Mouse (Mus musculus) hindbrain, embryonic 11.5 days (tissue): Measurements from ENCODE around the gene Tnfrsf18. TPM values are rescaled to one million over a fixed set of nuclear protein-coding genes. Genes with fewer than 3 reads are reported as not detected.

Experiments used
- ATAC-seq: fragments of 200-750 bp; cut with Nextera tagmentation; 2 replicates; pipeline ENCODE4 v1.8.0; 2017; ENCODE audit warnings: mild to moderate bottlenecking, moderate TSS enrichment, moderate library complexity; ENCODE audit not compliant: low FRiP score
- DNase-seq: peaks from one replicate; pipeline ENCODE4 v3.0.0-alpha.2; 2015; ENCODE audit warnings: low spot score
- H3K27ac ChIP-seq: fragments of 300-500 bp; sonication (generic); 2 replicates; pipeline ENCODE4 v1.5.1; 2014; ENCODE audit warnings: mild to moderate bottlenecking, low read depth, low read length
- H3K27me3 ChIP-seq: fragments of 300-500 bp; sonication (generic); 2 replicates; pipeline ENCODE4 v1.6.1; 2014; ENCODE audit warnings: mild to moderate bottlenecking, low read length, moderate library complexity, mixed read lengths; ENCODE audit not compliant: control insufficient read depth, insufficient read depth
- H3K36me3 ChIP-seq: fragments of 300-500 bp; sonication (generic); 2 replicates; pipeline ENCODE4 v1.6.1; 2014; ENCODE audit warnings: mild to moderate bottlenecking, low read length, moderate library complexity, mixed read lengths; ENCODE audit not compliant: control insufficient read depth, insufficient read depth
- H3K4me1 ChIP-seq: fragments of 300-500 bp; sonication (generic); replicated peaks from 2 replicates; pipeline ENCODE4 v1.6.1; 2014; ENCODE audit warnings: low read length, mixed read lengths; ENCODE audit not compliant: control insufficient read depth, insufficient read depth
- H3K4me2 ChIP-seq: fragments of 300-500 bp; sonication (generic); replicated peaks from 2 replicates; pipeline ENCODE4 v1.6.1; 2014; ENCODE audit warnings: mild to moderate bottlenecking, low read depth, low read length
- H3K4me3 ChIP-seq: fragments of 300-500 bp; sonication (generic); 2 replicates; pipeline ENCODE4 v1.5.1; 2014; ENCODE audit warnings: low read depth, low read length
- H3K9ac ChIP-seq: fragments of 300-500 bp; sonication (generic); 2 replicates; pipeline ENCODE4 v1.6.1; 2014; ENCODE audit warnings: low read depth, low read length
- H3K9me3 ChIP-seq: fragments of 300-500 bp; sonication (generic); 2 replicates; pipeline ENCODE4 v1.6.1; 2016; ENCODE audit warnings: low read length; ENCODE audit not compliant: control insufficient read depth
- WGBS: fragments of 180-500 bp; shearing (Covaris S2); extraction: QIAGEN DNeasy Blood & Tissue Kit; methylation state at CpG from one replicate; pipeline ENCODE4 v1.1.7; 2014; 5-methylcytosine and 5-hydroxymethylcytosine counted together
- microRNA counts: library from miRNA; unstranded; fragments of <30 nt; microRNA quantifications from one replicate; lab custom pipeline; 2015
- polyA plus RNA-seq: library from polyadenylated mRNA; unstranded; fragments of >200 nt; fragmentation: Nextera tagmentation; extraction: Ambion mirVana; gene quantifications from 2 replicates; pipeline ENCODE4 v1.2.1, GENCODE M21; 2014

Tnfrsf18 gene
- polyA plus RNA-seq, 1 experiment from 2014 or later, result 2.4 TPM

GRCm38 (mm10) chr4:156076911-156077382, 51.0 kb downstream of the Tnfrsf18 start:
- Histone ChIP-seq H3K4me3 (no peak overlapping the region), H3K9me3 (no peaks in the 10 kb centered on the region), H3K4me2 (peak overlapping the region; percentile 64; the same call in 1 of the 2 replicates), H3K27ac (no peak overlapping the region), H3K36me3 (no peaks in the 10 kb centered on the region), H3K9ac (no peak overlapping the region), H3K4me1 (peaks cover 3% of the 10 kb centered on the region; the same call in 1 of the 2 replicates), H3K27me3 (peaks cover 16% of the 10 kb centered on the region)
- ATAC-seq (no peak), DNase-seq (no peak)
- WGBS, result 7% methylated on average over 8 of the region's 8 CpGs

- peaks cover 16% of the 10 kb centered on the region for H3K27me3 ChIP-seq
- peak overlapping the region; percentile 31 for H3K4me3 ChIP-seq
- WGBS, result under 1% methylated on average over 58 of the region's 58 CpGs
- no peak overlapping the region for H3K27ac ChIP-seq
- ATAC-seq (peak; percentile 66; the same call in 1 of the 2 replicates), DNase-seq (peak; percentile 57)
- no peaks in the 10 kb centered on the region for H3K36me3 ChIP-seq
- H3K4me2 ChIP-seq, result peak overlapping the region; percentile 64
- H3K4me1 ChIP-seq, result peaks cover 3% of the 10 kb centered on the region; the same call in 1 of the 2 replicates
- H3K9me3 ChIP-seq, result no peaks in the 10 kb centered on the region
- peak overlapping the region; percentile 55 for H3K9ac ChIP-seq
These were observed 51.7 kb downstream of the Tnfrsf18 start for GRCm38 (mm10) chr4:156077499-156078301.

MicroRNAs encoded within 50 kb of the gene (microRNA counts, 519-probe panel; counts per million panel counts)
- 892 counts per million, percentile 1 among the panel's probes with 10 or more counts for microRNA mmu-miR-200a (lab: Ali Mortazavi, UCI)
- 4,091 counts per million, percentile 38 among the panel's probes with 10 or more counts for microRNA mmu-miR-200b (lab: Ali Mortazavi, UCI)
- 4,626 counts per million, percentile 52 among the panel's probes with 10 or more counts for microRNA mmu-miR-429 (lab: Ali Mortazavi, UCI)

Other genes with a start within 250 kb of the Tnfrsf18 start
- 0.25 and 0.52 TPM in 2 replicates for gene Tmem88b, start 240.3 kb upstream of the Tnfrsf18 start, polyA plus RNA-seq
- gene Ankrd65, start 235.7 kb upstream of the Tnfrsf18 start, polyA plus RNA-seq, result not detected in 2 replicates
- 238 and 242 TPM in 2 replicates for gene Mrpl20, start 223.3 kb upstream of the Tnfrsf18 start, polyA plus RNA-seq
- gene Ccnl2, start 213.7 kb upstream of the Tnfrsf18 start, polyA plus RNA-seq, result 163 and 170 TPM in 2 replicates
- 112 and 123 TPM in 2 replicates for gene Aurkaip1, start 194.9 kb upstream of the Tnfrsf18 start, polyA plus RNA-seq
- gene Mxra8, start 186.5 kb upstream of the Tnfrsf18 start, polyA plus RNA-seq, result 31.1 and 36.8 TPM in 2 replicates
- gene Dvl1, start 178.8 kb upstream of the Tnfrsf18 start, polyA plus RNA-seq, result 7.5 and 8.8 TPM in 2 replicates
- 0.46 TPM in 2 replicates for gene Tas1r3, start 162.8 kb upstream of the Tnfrsf18 start, polyA plus RNA-seq
- gene Cptp, start 156.7 kb upstream of the Tnfrsf18 start, polyA plus RNA-seq, result 19.8 and 22.7 TPM in 2 replicates
- gene Ints11, start 156.6 kb upstream of the Tnfrsf18 start, polyA plus RNA-seq, result 93.1 and 95.4 TPM in 2 replicates
- gene Pusl1, start 134.4 kb upstream of the Tnfrsf18 start, polyA plus RNA-seq, result 41.6 and 43.2 TPM in 2 replicates
- 29.0 and 34.7 TPM in 2 replicates for gene Acap3, start 134.3 kb upstream of the Tnfrsf18 start, polyA plus RNA-seq
- gene Ube2j2, start 82.3 kb upstream of the Tnfrsf18 start, polyA plus RNA-seq, result 142 and 160 TPM in 2 replicates
- gene C1qtnf12, start 63.8 kb upstream of the Tnfrsf18 start, polyA plus RNA-seq, result 21.0 and 24.0 TPM in 2 replicates
- gene B3galt6, start 33.5 kb upstream of the Tnfrsf18 start, polyA plus RNA-seq, result 18.2 and 19.4 TPM in 2 replicates
- gene Sdf4, start 33.3 kb upstream of the Tnfrsf18 start, polyA plus RNA-seq, result 136 and 143 TPM in 2 replicates
- 0.39 and 0.73 TPM in 2 replicates for gene Tnfrsf4, start 12.3 kb upstream of the Tnfrsf18 start, polyA plus RNA-seq
- gene Ttll10, start 33.2 kb downstream of the Tnfrsf18 start, polyA plus RNA-seq, result 0.10 TPM in 1 of 2 replicates, not detected in the other
- gene 9430015G10Rik, start 83.8 kb downstream of the Tnfrsf18 start, polyA plus RNA-seq, result 44.0 and 44.4 TPM in 2 replicates
- 0.73 and 0.76 TPM in 2 replicates for gene Rnf223, start 104.3 kb downstream of the Tnfrsf18 start, polyA plus RNA-seq
- 79.7 and 80.7 TPM in 2 replicates for gene Agrn, start 171.3 kb downstream of the Tnfrsf18 start, polyA plus RNA-seq
- gene Isg15, start 174.7 kb downstream of the Tnfrsf18 start, polyA plus RNA-seq, result 0.54 and 1.2 TPM in 2 replicates
- 2.0 and 3.1 TPM in 2 replicates for gene AW011738, start 177.1 kb downstream of the Tnfrsf18 start, polyA plus RNA-seq
- 1.1 and 1.4 TPM in 2 replicates for gene Perm1, start 189.7 kb downstream of the Tnfrsf18 start, polyA plus RNA-seq
- 17.0 and 17.8 TPM in 2 replicates for gene Plekhn1, start 208.7 kb downstream of the Tnfrsf18 start, polyA plus RNA-seq
- gene Noc2l, start 209.8 kb downstream of the Tnfrsf18 start, polyA plus RNA-seq, result 78.0 and 78.6 TPM in 2 replicates
- gene Samd11, start 229.5 kb downstream of the Tnfrsf18 start, polyA plus RNA-seq, result 1.8 and 3.1 TPM in 2 replicates